Mouse (Mus musculus): ENCODE results near the gene Ncam2.

GRCm38 (mm10) chr16:81502578-81502977, 302.1 kb downstream of the Ncam2 start:
- no peak for TF ChIP-seq POLR2A (IDR thresholded peaks at IDR 0.05; ENCODE audit: insufficient read depth, low read depth, low read length)
- no peak for TF ChIP-seq CTCF (IDR thresholded peaks at IDR 0.05)
- no peak for TF ChIP-seq EP300 (IDR thresholded peaks at IDR 0.05; ENCODE audit: insufficient read depth, low read depth, low read length)
